Mouse (Mus musculus): ENCODE measurements around the gene Ubac1. TPM values are rescaled to one million over a fixed set of nuclear protein-coding genes. Genes with fewer than 3 reads are reported as not detected.

Ubac1 gene
- polyA plus RNA-seq, 1 experiment from 2014 or later, result 124 TPM

DNA sequence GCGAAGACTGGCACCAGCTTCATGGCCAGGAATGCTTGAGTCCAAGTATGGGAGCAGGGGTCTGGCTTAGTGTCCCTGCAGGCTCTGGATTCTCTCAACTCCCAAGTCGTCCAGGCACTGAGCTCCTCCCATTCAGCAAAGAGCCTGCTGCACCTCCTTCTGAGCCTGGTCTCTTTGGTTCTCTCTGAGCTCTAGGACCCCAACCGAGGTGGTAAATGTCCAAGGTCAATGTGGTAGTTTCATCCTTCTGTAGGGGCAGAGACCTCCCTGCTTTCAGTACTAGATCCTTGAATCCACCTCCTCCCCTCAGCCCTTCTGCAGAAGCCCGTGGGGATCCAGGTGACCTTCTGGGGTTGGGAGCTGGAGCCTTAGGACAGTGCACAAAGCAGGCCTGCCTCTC lies 31.3 kb upstream of the Ubac1 start:
- WGBS, result 41% methylated on average over 4 of the region's 4 CpGs
- 0 out of 2 replicates have a peak overlapping the region, but pooled peaks have one; percentile 26 for H3K9ac ChIP-seq
- H3K4me2 ChIP-seq, result no peak overlapping the region
- ATAC-seq (ENCODE audit: low read depth), result no peak
- peaks cover 4% of the 10 kb centered on the region; the same call in 1 of the 2 replicates for H3K4me1 ChIP-seq (replicated peaks)
- no peak overlapping the region for H3K4me3 ChIP-seq
- H3K27me3 ChIP-seq, result no peaks in the 10 kb centered on the region
- no peaks in the 10 kb centered on the region for H3K36me3 ChIP-seq
- no peak overlapping the region for H3K27ac ChIP-seq (replicated peaks)
- H3K9me3 ChIP-seq, result no peaks in the 10 kb centered on the region

DNA sequence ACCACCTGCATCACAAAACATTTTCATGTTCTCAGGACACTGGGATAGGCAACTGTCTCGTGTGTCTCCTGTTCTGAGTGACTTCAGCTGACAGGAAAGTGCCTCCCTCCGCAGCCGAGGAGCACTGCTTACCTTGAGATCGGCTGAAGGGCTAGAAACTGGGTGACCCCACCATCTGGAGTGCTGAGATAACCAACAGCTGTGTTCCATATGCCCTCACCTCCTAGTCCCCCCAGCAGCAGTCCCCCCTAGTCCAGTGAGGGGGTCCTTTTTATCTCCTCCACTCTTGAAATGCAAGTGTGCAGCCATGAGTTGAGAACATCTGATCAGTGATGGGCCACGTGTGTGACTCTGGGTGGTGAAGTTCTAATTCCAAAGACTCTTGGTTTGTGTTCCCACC lies 27.3 kb upstream of the Ubac1 start:
- Histone ChIP-seq H3K4me2 (no peak overlapping the region), H3K27ac (replicated peaks) (no peak overlapping the region), H3K27me3 (no peaks in the 10 kb centered on the region), H3K9me3 (no peaks in the 10 kb centered on the region), H3K36me3 (no peaks in the 10 kb centered on the region), H3K4me3 (no peak overlapping the region), H3K4me1 (replicated peaks) (0 out of 2 replicates have a peak, but pooled peaks cover 4% of the 10 kb centered on the region), H3K9ac (no peak overlapping the region)
- ATAC-seq (ENCODE audit: low read depth), result no peak
- 74% methylated on average over 5 of the region's 5 CpGs for WGBS

DNA sequence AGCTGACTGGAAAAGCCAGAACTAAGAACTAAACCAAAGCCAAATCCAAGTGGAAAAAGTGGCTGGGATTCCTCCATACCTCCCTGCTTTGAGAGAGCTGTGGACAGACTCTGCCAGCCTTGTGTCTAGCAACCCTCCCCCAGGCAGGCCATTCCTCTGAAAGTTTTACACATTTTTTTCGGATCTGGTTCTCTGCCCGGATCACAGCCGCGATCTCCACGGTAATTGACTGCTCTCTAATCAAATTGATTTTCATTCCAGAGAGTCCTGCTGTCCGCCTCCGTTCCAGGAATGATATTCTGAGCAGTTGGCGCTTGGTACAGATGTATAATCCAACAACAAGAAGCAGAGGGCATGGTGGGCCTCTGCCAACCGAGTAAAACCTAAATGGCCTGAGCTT lies 22.7 kb upstream of the Ubac1 start:
- H3K27ac ChIP-seq (replicated peaks), result no peak overlapping the region
- ATAC-seq (ENCODE audit: low read depth), result no peak
- 83% methylated on average over 9 of the region's 9 CpGs for WGBS

DNA sequence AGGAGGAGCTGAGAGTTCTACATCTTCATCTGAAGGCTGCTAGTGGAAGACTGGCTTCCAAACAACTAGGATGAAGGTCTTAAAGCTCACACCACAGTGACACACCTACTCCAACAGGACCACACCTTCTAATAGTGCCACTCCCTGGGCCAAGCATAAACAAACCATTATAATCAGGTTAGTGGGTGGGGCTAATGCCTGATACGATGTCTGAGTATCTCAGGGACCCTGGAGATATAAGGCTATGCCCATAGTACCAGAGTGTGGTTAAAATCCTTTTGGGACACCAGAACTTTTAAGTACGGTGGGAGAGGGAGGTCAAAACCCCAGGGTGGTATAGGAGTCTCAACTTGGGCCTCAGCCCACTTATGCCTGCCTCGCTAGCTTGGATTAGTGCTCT lies 21.1 kb upstream of the Ubac1 start:
- H3K4me2 ChIP-seq, result no peak overlapping the region
- ATAC-seq (ENCODE audit: low read depth), result no peak
- H3K9ac ChIP-seq, result no peak overlapping the region
- 0 out of 2 replicates have a peak, but pooled peaks cover 2% of the 10 kb centered on the region for H3K27me3 ChIP-seq
- no peaks in the 10 kb centered on the region for H3K9me3 ChIP-seq
- H3K27ac ChIP-seq (replicated peaks), result no peak overlapping the region
- WGBS, result 78% methylated on average over 3 of the region's 3 CpGs
- H3K36me3 ChIP-seq, result no peaks in the 10 kb centered on the region
- peaks cover 9% of the 10 kb centered on the region for H3K4me1 ChIP-seq (replicated peaks)
- no peak overlapping the region for H3K4me3 ChIP-seq

More for the DNA sequence above, 22.7 kb upstream of the Ubac1 start:
- Histone ChIP-seq H3K4me1 (replicated peaks) (peaks cover 9% of the 10 kb centered on the region), H3K9me3 (no peaks in the 10 kb centered on the region), H3K9ac (no peak overlapping the region), H3K36me3 (no peaks in the 10 kb centered on the region), H3K4me2 (no peak overlapping the region), H3K27me3 (0 out of 2 replicates have a peak, but pooled peaks cover 2% of the 10 kb centered on the region), H3K4me3 (no peak overlapping the region)

DNA sequence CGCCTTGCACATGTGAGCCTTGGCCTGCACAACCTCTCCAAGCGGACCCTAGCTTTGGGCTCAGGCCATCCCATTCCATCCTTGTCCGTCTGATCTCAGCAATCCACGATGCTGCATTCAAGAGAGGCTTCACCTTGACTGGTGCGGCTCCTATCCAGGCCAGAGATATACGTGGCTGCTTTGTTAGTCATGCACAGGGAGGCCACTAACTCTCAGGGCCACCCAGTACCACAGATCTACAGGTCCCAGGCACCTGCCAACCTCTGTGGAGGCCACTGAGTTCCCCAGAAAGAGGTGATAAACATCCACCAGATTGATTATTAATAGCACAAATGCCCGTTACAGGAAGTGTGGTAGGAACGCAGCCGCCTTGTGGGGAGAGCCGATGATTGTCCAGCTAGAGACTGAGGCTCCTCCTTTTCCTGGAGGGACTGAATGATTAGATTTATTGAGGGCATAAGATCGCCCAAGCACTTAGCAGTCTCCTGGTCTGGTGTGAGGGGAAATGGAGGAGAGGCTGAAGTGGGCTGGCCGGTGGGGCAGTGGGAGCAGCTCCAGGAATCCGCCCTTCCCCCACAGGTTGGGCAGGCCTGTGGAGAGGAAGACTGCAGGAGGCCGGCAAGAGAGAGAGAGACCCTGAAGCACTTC lies 19.7 kb upstream of the Ubac1 start:
- no peak for ATAC-seq (ENCODE audit: low read depth)
- Histone ChIP-seq H3K9me3 (no peaks in the 10 kb centered on the region), H3K27me3 (peaks cover 2% of the 10 kb centered on the region), H3K4me1 (replicated peaks) (peaks cover 9% of the 10 kb centered on the region), H3K9ac (0 out of 2 replicates have a peak overlapping the region, but pooled peaks have one; percentile 22), H3K4me3 (no peak overlapping the region), H3K4me2 (no peak overlapping the region), H3K27ac (replicated peaks) (no peak overlapping the region), H3K36me3 (no peaks in the 10 kb centered on the region)
- WGBS, result 54% methylated on average over 14 of the region's 14 CpGs

DNA sequence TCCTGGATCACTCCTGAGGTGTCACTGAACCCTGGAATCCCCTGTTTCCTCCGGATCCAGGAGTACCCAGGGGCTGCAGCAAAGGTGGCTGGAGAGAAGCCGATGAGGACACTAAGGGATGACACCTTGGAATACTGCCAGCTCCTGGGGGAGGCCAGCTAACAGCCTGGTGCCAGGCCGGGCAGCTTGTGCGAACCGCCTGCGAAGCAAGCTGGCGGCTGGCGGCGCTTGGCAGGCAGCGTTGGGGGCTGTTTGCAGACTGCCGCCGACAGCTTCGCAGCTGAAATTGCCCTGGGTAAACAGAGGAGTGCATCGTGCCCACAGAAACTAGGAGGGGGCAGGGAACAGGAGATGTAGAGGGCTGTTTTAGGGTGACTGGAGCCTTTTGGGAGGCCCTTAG lies 18.4 kb upstream of the Ubac1 start:
- peak overlapping the region; percentile 23; the same call in 1 of the 2 replicates for H3K9ac ChIP-seq

DNA sequence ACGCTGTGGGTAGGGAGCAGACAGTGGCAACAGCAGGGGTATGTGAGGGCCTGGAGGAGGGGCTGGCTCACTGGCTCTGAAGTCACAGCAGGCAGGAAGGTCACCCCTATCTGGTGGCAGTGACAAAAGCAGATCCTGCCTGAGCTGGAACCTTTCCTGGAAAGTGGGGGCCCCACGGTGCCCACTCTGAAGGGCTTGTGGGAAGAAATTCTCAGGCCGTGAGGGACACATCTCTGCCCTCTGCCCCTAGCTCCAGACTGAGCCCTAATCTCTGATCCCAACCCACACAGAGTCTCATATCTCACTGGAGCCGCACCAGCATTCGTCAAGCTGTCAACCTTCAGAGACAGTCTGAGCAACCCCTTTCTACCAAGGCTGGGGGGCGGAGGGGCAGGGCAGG lies 15.8 kb upstream of the Ubac1 start:
- Histone ChIP-seq H3K36me3 (no peaks in the 10 kb centered on the region), H3K4me1 (replicated peaks) (peaks cover 29% of the 10 kb centered on the region), H3K4me3 (no peak overlapping the region), H3K4me2 (no peak overlapping the region), H3K27ac (replicated peaks) (no peak overlapping the region), H3K9ac (no peak overlapping the region), H3K9me3 (no peaks in the 10 kb centered on the region), H3K27me3 (peaks cover 2% of the 10 kb centered on the region)
- ATAC-seq (ENCODE audit: low read depth), result no peak
- 73% methylated on average over 6 of the region's 6 CpGs for WGBS

More for the DNA sequence above, 18.4 kb upstream of the Ubac1 start:
- Histone ChIP-seq H3K36me3 (no peaks in the 10 kb centered on the region), H3K27ac (replicated peaks) (no peak overlapping the region), H3K4me1 (replicated peaks) (peaks cover 16% of the 10 kb centered on the region), H3K4me2 (no peak overlapping the region), H3K9me3 (no peaks in the 10 kb centered on the region), H3K27me3 (peaks cover 2% of the 10 kb centered on the region), H3K4me3 (no peak overlapping the region)
- peak; percentile 12; the same call in 1 of the 2 replicates for ATAC-seq (ENCODE audit: low read depth)
- WGBS, result 57% methylated on average over 14 of the region's 14 CpGs

DNA sequence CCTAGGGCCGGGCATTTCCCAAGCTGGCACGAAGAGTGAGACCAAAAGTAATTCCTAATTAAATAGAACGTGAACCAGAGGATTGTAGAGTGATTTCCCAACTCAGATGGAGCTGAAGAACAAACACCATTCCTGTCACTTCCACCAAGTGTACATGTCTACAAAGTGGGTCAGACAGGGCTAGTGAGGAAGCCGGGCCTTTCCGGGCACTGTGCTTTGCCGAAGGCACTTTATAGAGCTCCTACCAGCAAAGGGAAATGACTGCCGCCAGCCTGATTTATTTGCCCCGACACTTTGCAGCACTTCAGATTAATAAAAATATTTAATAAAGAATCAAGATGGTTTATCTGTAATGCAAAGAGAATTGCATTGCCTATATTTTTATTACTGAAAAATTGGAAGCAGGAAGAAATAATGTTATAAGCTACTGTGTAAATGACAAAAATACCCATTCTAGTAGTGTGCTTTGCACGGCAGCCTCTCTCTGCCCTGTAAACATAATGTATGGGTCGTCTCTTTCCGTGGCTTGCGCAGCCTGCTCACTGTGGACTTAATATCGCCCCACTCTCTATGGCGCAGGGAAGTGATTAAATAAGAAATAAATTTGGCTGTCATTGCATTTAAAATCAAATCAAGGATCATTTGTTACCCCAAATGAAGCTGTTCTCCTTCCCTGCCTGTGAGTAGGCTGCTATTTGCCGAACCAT lies 12.9 kb upstream of the Ubac1 start:
- no peak overlapping the region for H3K4me2 ChIP-seq
- no peak overlapping the region for H3K9ac ChIP-seq
- peak overlapping the region; percentile 46; the same call in 1 of the 2 replicates for H3K27ac ChIP-seq (replicated peaks)
- no peak for ATAC-seq (ENCODE audit: low read depth)
- peaks cover 3% of the 10 kb centered on the region for H3K27me3 ChIP-seq
- no peaks in the 10 kb centered on the region for H3K9me3 ChIP-seq
- no peaks in the 10 kb centered on the region for H3K36me3 ChIP-seq
- no peak overlapping the region for H3K4me3 ChIP-seq
- WGBS, result 62% methylated on average over 15 of the region's 15 CpGs
- peaks cover 20% of the 10 kb centered on the region for H3K4me1 ChIP-seq (replicated peaks)

DNA sequence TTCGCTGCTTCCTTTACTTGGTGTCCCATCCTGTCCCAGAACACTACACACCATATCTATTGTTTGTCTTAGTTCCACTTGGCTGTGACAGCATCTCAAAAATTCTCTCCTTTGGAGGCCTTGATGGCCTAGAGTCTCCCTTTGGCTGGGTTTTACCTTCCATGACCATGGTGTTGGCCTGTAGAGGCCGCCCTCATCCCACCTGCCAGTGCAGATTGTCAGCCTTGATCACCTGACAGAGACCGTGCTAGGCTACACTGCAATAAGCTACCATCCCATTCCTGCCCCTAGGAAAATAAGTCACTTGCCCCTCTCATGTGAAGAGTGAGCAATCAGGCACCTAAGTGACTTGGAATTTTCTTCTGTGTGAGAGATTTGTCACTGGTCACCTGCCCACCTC lies 8.7 kb upstream of the Ubac1 start:
- Histone ChIP-seq H3K27me3 (0 out of 2 replicates have a peak, but pooled peaks cover 3% of the 10 kb centered on the region), H3K36me3 (no peaks in the 10 kb centered on the region), H3K27ac (replicated peaks) (no peak overlapping the region), H3K9me3 (no peaks in the 10 kb centered on the region), H3K4me2 (no peak overlapping the region), H3K9ac (no peak overlapping the region), H3K4me3 (no peak overlapping the region), H3K4me1 (replicated peaks) (peaks cover 16% of the 10 kb centered on the region)
- WGBS, result 51% methylated on average over 3 of the region's 3 CpGs
- ATAC-seq (ENCODE audit: low read depth), result no peak

DNA sequence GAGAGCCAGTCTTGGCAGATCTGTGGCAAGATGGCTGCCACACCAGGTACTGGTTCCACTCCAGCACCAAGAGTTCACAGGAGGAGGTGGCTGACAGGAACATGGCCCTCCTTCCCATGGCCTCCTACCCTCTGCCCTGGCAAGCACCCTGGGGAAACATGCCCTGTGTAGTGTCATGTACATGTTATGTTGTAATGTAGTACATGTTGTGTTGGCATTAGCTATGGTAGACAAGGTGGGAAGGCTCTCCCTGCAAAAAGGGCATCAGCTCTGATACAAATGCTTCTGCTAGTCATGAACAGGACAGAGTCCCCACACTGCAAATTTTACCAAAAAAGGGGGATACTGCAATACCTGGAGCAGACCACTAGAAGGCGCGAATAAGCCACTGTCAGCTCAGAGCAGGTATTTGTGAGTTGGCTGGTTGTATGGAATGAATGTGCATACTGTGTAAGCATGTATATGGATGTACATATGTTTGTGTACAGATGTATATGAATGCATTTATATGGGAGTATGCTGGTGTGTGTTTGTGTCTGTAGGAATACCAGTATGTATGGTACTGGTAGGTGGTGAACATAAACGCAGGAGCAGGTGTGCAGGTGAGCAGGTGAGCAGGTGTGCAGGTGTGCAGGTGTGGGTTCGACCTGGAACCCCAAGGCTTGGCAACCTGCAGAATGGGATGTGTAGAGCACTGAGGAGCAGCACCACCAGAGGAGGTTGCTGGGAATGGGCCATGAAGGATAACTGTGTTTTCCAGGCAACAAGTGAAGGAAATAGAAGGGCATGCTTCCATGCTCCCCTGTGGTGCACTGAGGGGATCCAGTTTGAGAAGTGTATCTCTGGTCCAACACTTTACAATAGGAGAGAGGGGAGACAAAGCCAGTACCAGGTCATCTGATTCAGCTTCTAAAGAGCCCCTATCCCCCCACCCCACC lies 2.9 kb upstream of the Ubac1 start:
- Histone ChIP-seq H3K4me1 (replicated peaks) (peaks cover 17% of the 10 kb centered on the region), H3K36me3 (no peaks in the 10 kb centered on the region), H3K9me3 (no peaks in the 10 kb centered on the region), H3K4me2 (no peak overlapping the region), H3K9ac (no peak overlapping the region), H3K4me3 (no peak overlapping the region), H3K27me3 (no peaks in the 10 kb centered on the region), H3K27ac (replicated peaks) (no peak overlapping the region)
- ATAC-seq (ENCODE audit: low read depth), result no peak
- WGBS, result 32% methylated on average over 4 of the region's 4 CpGs

DNA sequence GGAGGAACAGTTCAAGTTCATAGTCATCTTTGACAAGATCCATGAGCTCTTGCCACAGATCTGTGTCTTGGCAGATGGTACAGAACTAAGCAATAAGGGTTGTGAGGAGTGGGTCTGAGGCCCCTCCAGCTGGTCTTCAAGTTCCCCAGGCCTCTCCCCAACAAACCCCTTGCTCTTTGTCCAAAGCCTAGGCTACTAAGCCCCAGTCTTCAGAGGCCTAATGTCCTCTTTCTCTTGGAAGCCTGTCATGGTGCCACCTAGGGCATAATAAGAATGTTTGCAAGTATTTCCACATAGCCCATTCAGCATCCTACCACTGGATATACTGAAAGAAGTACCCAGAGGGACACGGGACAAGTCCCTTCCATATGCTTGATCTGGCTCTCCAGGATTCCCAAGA lies 1.1 kb upstream of the Ubac1 start:
- ATAC-seq (ENCODE audit: low read depth), result no peak
- Histone ChIP-seq H3K36me3 (no peaks in the 10 kb centered on the region), H3K27ac (replicated peaks) (no peak overlapping the region), H3K4me1 (replicated peaks) (peaks cover 32% of the 10 kb centered on the region), H3K9ac (no peak overlapping the region), H3K9me3 (no peaks in the 10 kb centered on the region), H3K27me3 (no peaks in the 10 kb centered on the region), H3K4me3 (no peak overlapping the region), H3K4me2 (no peak overlapping the region)
- WGBS, result 81% methylated on average over 1 of the region's 1 CpGs

DNA sequence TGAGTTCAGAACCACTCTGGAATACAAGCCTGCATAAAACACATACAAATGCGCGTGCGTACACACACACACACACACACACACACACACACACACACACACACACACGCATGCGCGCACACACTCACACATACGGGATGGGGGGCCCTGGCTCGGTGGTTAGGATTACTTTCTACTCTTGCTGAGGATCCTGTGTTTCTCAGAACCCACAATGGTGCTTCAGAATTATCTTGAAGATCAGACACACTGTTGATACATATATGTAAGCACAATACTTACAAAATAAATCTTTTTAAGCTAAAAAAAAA lies 665 bp upstream of the Ubac1 start:
- Histone ChIP-seq H3K27ac (replicated peaks) (no peak overlapping the region), H3K27me3 (no peaks in the 10 kb centered on the region), H3K4me3 (peak overlapping the region; percentile 87), H3K36me3 (no peaks in the 10 kb centered on the region), H3K4me2 (peak overlapping the region; percentile 97), H3K9ac (no peak overlapping the region), H3K9me3 (no peaks in the 10 kb centered on the region), H3K4me1 (replicated peaks) (peaks cover 36% of the 10 kb centered on the region)
- 85% methylated on average over 8 of the region's 8 CpGs for WGBS
- ATAC-seq (ENCODE audit: low read depth), result peak; percentile 24; the same call in 1 of the 2 replicates
